Mouse (Mus musculus): Measurements from ENCODE around the gene Crocc. TPM values are rescaled to one million over a fixed set of nuclear protein-coding genes. Genes with fewer than 3 reads are reported as not detected.

The Crocc gene
- polyA plus RNA-seq, 1 experiment: 7.3 TPM

DNA sequence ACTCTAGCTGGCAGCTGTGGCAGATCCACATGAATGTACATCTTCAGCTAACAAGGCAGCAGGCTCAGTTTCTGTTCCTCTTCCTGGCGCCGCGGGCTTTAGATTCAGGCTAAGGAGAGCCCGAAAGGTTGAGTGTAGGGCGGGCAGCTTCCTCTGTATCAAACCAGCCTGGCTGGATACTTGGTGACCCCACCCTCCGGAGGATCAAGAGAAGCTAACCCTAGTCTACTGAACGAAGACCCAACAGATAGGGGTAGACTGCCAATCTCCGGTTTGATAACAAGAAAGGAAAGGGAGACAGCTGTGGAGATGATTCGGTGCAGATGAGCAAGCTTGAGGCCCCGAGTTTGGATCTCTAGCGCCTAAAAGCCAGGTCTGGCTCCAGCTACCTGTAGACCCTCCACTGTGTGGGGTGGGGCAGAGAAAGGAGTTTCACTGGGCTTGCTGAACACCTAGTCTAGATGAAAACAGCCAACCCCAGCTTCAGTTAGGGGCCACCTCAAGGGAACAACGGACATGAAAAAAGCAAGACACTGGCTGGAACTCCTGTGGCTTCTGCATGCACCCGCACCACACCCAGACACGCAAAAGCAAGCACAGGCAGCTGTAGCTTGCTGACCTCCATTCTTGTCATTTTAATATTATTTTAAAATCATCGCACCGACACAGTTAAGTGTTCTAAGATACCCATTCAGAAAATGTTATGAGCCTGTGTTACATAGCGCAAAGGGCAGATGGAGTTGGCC lies 16.6 kb upstream of the Crocc start:
- peaks cover 4% of the 10 kb centered on the region; the same call in 1 of the 2 replicates for H3K4me1 ChIP-seq (ENCODE audit: control insufficient read depth, insufficient read depth, insufficient read length, low read length)
- H3K27me3 ChIP-seq (ENCODE audit: control insufficient read depth, insufficient read depth, low read length): no peaks in the 10 kb centered on the region
- TF ChIP-seq POLR2A (IDR thresholded peaks at IDR 0.05; ENCODE audit: low read depth, low read length) (no peak), CTCF (IDR thresholded peaks at IDR 0.05; ENCODE audit: extremely low read depth, insufficient read length, insufficient replicate concordance, low read depth, low read length) (no peak)
- peaks cover 13% of the 10 kb centered on the region for H3K36me3 ChIP-seq (ENCODE audit: control insufficient read depth, insufficient read depth, low read length)
- peak overlapping the region; percentile 92 for H3K4me3 ChIP-seq (ENCODE audit: low read depth, low read length)
- no peak overlapping the region; the same call in 1 of the 2 replicates for H3K27ac ChIP-seq (ENCODE audit: insufficient read depth, low read depth, low read length)
- WGBS: 50% methylated on average over 17 of the region's 17 CpGs

DNA sequence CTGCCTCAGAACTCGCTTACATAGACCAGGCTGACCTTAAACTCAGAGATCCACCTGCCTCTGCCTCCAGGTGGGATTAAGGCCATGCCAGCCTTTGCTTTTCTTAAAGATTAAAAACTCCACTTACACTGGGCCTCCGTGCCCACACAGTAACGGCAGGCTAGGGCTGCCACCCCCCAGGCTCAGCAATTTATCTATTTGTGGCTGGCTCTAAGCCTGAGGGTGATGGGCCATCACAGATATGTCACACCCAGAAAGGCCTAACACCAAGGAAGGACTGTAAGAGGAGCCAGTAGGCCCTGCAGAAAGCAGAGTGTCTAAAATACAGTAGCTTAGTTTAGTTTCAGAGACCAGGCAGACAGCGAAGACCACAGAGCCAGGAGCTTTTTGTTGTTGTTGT lies 13.8 kb upstream of the Crocc start:
- Histone ChIP-seq H3K36me3 (ENCODE audit: control insufficient read depth, insufficient read depth, low read length) (peaks cover 37% of the 10 kb centered on the region), H3K27me3 (ENCODE audit: control insufficient read depth, insufficient read depth, low read length) (no peaks in the 10 kb centered on the region), H3K27ac (ENCODE audit: insufficient read depth, low read depth, low read length) (no peak overlapping the region), H3K4me3 (ENCODE audit: low read depth, low read length) (no peak overlapping the region), H3K4me1 (ENCODE audit: control insufficient read depth, insufficient read depth, insufficient read length, low read length) (peaks cover 4% of the 10 kb centered on the region; the same call in 1 of the 2 replicates)
- TF ChIP-seq POLR2A (IDR thresholded peaks at IDR 0.05; ENCODE audit: low read depth, low read length) (no peak), CTCF (IDR thresholded peaks at IDR 0.05; ENCODE audit: extremely low read depth, insufficient read length, insufficient replicate concordance, low read depth, low read length) (no peak)
- 87% methylated on average over 4 of the region's 4 CpGs for WGBS

DNA sequence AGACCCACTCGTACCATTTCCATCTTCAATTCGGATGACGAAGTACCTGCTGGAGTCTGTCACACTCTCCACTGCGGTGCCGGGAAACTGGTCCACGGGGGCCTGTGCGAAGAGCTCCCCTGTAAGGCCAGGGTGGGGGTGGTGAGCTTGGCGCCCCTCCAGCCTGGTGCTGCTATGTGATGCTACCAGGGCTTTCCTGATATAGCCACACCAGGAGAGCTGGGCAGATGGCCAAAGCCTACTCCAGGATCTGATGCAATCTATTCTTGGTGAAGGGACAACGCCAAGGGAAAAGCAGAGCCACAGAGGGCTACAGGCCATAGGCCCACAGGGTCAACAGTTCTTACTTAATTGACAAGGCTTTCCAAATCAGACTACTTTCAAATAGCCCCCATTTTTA lies 13.3 kb upstream of the Crocc start:
- peaks cover 4% of the 10 kb centered on the region; the same call in 1 of the 2 replicates for H3K4me1 ChIP-seq (ENCODE audit: control insufficient read depth, insufficient read depth, insufficient read length, low read length)
- H3K27me3 ChIP-seq (ENCODE audit: control insufficient read depth, insufficient read depth, low read length): no peaks in the 10 kb centered on the region
- no peak overlapping the region for H3K27ac ChIP-seq (ENCODE audit: insufficient read depth, low read depth, low read length)
- H3K36me3 ChIP-seq (ENCODE audit: control insufficient read depth, insufficient read depth, low read length): peaks cover 42% of the 10 kb centered on the region
- 81% methylated on average over 9 of the region's 9 CpGs for WGBS
- TF ChIP-seq CTCF (IDR thresholded peaks at IDR 0.05; ENCODE audit: extremely low read depth, insufficient read length, insufficient replicate concordance, low read depth, low read length): no peak
- TF ChIP-seq POLR2A (IDR thresholded peaks at IDR 0.05; ENCODE audit: low read depth, low read length): no peak
- H3K4me3 ChIP-seq (ENCODE audit: low read depth, low read length): no peak overlapping the region

DNA sequence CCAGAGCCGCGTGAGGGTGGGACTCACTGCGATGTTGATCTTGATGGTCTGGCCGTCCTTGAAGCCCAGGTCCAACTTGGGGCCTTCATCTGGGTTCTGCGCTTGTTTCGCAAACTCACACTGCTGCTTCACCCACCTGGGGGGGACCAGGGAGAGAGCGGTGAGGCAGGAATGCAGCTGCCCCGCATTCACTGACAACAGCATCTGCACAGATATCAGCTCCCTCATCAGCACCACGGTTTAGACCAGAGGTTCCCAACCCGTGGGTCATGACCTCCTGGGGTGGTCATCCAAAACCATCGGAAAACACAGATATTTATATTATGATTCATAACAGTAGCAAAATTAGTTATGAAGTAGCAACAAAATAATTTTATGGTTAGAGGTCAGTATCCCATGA lies 12.2 kb upstream of the Crocc start:
- TF ChIP-seq POLR2A (IDR thresholded peaks at IDR 0.05; ENCODE audit: low read depth, low read length) (no peak), CTCF (IDR thresholded peaks at IDR 0.05; ENCODE audit: extremely low read depth, insufficient read length, insufficient replicate concordance, low read depth, low read length) (no peak)
- peaks cover 53% of the 10 kb centered on the region for H3K36me3 ChIP-seq (ENCODE audit: control insufficient read depth, insufficient read depth, low read length)

DNA sequence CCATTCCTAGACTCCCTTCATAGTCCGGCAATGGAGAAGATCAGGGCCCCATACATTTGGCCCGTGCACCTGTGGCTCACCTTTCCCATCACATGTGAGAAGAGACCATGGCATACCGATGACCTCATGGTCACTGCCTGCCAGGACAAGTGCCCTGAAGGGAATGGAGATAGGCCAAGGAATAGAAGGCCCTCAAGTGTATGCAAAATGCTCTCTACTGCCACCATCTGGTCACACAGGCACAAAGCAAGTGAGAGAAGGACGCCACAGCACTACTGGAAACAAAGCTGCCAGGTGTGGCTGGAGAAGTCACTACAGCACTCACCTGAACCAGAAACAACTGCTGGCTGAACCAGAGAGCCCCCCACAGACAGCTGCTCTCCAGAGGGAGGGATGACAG lies 9.4 kb upstream of the Crocc start:
- no peak overlapping the region for H3K4me3 ChIP-seq (ENCODE audit: low read depth, low read length)
- TF ChIP-seq CTCF (IDR thresholded peaks at IDR 0.05; ENCODE audit: extremely low read depth, insufficient read length, insufficient replicate concordance, low read depth, low read length) (peak; percentile 83; the same call in 1 of the 2 replicates), POLR2A (IDR thresholded peaks at IDR 0.05; ENCODE audit: low read depth, low read length) (no peak)

More for the DNA sequence above, 12.2 kb upstream of the Crocc start:
- Histone ChIP-seq H3K4me1 (ENCODE audit: control insufficient read depth, insufficient read depth, insufficient read length, low read length) (peaks cover 4% of the 10 kb centered on the region; the same call in 1 of the 2 replicates), H3K27me3 (ENCODE audit: control insufficient read depth, insufficient read depth, low read length) (no peaks in the 10 kb centered on the region), H3K4me3 (ENCODE audit: low read depth, low read length) (no peak overlapping the region), H3K27ac (ENCODE audit: insufficient read depth, low read depth, low read length) (no peak overlapping the region)
- 89% methylated on average over 11 of the region's 11 CpGs for whole genome bisulfite sequencing

DNA sequence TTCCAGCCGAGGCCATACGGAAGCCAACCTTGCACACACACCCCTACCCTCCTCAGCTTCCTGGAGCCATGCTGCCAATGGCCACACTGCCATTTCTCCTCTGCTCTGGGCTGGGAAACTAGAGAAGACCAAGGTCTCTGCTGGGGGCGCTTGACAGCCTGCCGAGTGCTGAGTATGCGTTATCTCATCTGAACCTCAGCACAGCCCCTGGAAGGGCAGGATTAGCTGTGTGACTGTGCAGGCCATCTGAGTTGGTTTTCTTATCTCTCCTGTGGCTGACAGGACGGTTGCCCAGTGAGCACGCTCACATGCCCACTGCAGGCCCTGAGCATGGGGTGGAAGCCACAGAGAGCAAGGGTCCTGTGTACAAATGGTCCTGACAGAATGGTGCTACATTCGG lies 8.3 kb upstream of the Crocc start:
- no peaks in the 10 kb centered on the region for H3K4me1 ChIP-seq (ENCODE audit: control insufficient read depth, insufficient read depth, insufficient read length, low read length)
- no peaks in the 10 kb centered on the region for H3K27me3 ChIP-seq (ENCODE audit: control insufficient read depth, insufficient read depth, low read length)
- WGBS: 83% methylated on average over 8 of the region's 8 CpGs
- peaks cover 68% of the 10 kb centered on the region for H3K36me3 ChIP-seq (ENCODE audit: control insufficient read depth, insufficient read depth, low read length)
- no peak overlapping the region for H3K27ac ChIP-seq (ENCODE audit: insufficient read depth, low read depth, low read length)
- TF ChIP-seq CTCF (IDR thresholded peaks at IDR 0.05; ENCODE audit: extremely low read depth, insufficient read length, insufficient replicate concordance, low read depth, low read length) (no peak), POLR2A (IDR thresholded peaks at IDR 0.05; ENCODE audit: low read depth, low read length) (no peak)
- H3K4me3 ChIP-seq (ENCODE audit: low read depth, low read length): no peak overlapping the region

More for the DNA sequence above, 9.4 kb upstream of the Crocc start:
- Histone ChIP-seq H3K27ac (ENCODE audit: insufficient read depth, low read depth, low read length) (no peak overlapping the region), H3K27me3 (ENCODE audit: control insufficient read depth, insufficient read depth, low read length) (no peaks in the 10 kb centered on the region), H3K4me1 (ENCODE audit: control insufficient read depth, insufficient read depth, insufficient read length, low read length) (no peaks in the 10 kb centered on the region), H3K36me3 (ENCODE audit: control insufficient read depth, insufficient read depth, low read length) (peaks cover 70% of the 10 kb centered on the region)
- 61% methylated on average over 4 of the region's 4 CpGs for WGBS

DNA sequence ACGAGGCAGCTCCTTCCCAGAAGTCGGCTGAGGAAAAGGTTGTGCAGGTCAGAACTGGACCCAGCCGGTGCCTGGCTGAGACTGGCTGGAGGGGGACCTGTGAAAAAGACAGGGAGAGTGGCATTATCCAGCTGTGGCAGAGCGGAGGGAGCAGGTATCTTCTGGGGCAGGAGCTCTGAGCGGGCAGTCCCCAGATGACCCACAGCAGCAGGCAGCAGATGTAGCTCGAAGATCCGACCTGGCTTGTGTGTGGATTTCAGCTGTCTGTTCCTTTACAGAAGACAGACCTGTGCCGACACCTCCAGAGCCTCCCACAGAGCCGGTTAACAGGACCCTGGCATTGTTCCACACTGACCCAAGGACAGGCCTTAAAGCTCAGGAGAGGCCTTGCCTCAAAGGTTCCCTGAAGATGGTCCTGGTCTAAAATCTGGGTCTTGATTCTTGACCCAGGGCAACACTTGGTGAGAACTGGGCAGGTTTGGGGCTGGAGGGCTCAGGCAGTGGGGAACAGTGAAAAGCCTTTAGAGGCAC lies 7.2 kb upstream of the Crocc start:
- Histone ChIP-seq H3K4me3 (ENCODE audit: low read depth, low read length) (no peak overlapping the region), H3K27me3 (ENCODE audit: control insufficient read depth, insufficient read depth, low read length) (no peaks in the 10 kb centered on the region), H3K4me1 (ENCODE audit: control insufficient read depth, insufficient read depth, insufficient read length, low read length) (no peaks in the 10 kb centered on the region), H3K27ac (ENCODE audit: insufficient read depth, low read depth, low read length) (no peak overlapping the region), H3K36me3 (ENCODE audit: control insufficient read depth, insufficient read depth, low read length) (peaks cover 63% of the 10 kb centered on the region)
- 78% methylated on average over 9 of the region's 9 CpGs for WGBS
- TF ChIP-seq CTCF (IDR thresholded peaks at IDR 0.05; ENCODE audit: extremely low read depth, insufficient read length, insufficient replicate concordance, low read depth, low read length) (no peak), POLR2A (IDR thresholded peaks at IDR 0.05; ENCODE audit: low read depth, low read length) (no peak)
